Mouse (Mus musculus): Measurements from ENCODE around the gene Kansl1. TPM values are rescaled to one million over a fixed set of nuclear protein-coding genes. Genes with fewer than 3 reads are reported as not detected.

The Kansl1 gene
- polyA plus RNA-seq, 1 experiment from 2014 or later: 30.6 TPM

DNA sequence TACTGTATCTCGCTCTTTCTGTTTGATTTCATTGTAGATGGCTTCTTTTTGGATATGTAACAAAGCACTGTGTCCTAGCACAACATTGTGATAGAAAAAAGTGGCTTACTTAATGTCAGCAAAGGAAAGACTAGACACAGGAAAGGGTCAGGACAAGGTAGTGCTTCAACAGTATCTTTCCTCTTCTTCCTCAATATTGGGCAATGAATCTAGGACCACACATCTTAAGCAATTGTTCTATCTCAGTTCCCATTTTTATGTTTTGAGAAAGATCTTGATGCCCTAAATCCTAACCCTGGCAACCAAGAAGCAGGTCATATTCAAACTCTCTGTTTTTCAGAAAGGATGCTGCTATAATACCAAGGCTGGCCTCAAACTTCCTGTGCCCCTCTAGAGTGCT lies 81.4 kb downstream of the Kansl1 start:
- no peaks in the 10 kb centered on the region for H3K36me3 ChIP-seq
- H3K4me2 ChIP-seq (replicated peaks): no peak overlapping the region
- no peaks in the 10 kb centered on the region for H3K4me1 ChIP-seq
- no peak overlapping the region for H3K4me3 ChIP-seq
- H3K9ac ChIP-seq (replicated peaks): no peak overlapping the region
- 100% methylated on average over 1 of the region's 1 CpGs for WGBS
- no peak overlapping the region for H3K27ac ChIP-seq (replicated peaks)
- no peaks in the 10 kb centered on the region for H3K9me3 ChIP-seq
- no peaks in the 10 kb centered on the region for H3K27me3 ChIP-seq
- no peak for ATAC-seq (replicated peaks)

DNA sequence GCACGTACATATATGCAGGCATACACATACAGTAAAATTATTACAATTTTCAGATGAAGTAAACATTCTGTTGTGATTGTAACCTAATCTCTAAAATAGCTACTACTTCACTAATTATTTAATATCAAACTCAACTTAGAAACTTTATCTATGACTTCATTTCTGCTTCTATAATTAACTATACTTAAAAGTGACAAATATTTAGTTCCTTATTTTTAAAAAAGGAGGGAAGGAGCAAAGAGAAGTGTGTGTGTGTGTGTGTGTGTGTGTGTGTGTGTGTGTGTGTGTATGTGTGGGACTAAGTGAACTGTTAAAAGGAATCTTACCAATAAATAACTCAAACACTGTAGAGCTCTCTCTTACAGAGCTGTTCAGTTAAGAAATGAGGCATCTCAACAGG lies 82.1 kb downstream of the Kansl1 start:
- no peak overlapping the region for H3K27ac ChIP-seq (replicated peaks)
- no peaks in the 10 kb centered on the region for H3K4me1 ChIP-seq
- H3K36me3 ChIP-seq: no peaks in the 10 kb centered on the region
- H3K27me3 ChIP-seq: no peaks in the 10 kb centered on the region
- ATAC-seq (replicated peaks): no peak
- H3K9me3 ChIP-seq: no peaks in the 10 kb centered on the region
- no peak overlapping the region for H3K4me2 ChIP-seq (replicated peaks)
- no peak overlapping the region for H3K9ac ChIP-seq (replicated peaks)
- 100% methylated on average over 1 of the region's 1 CpGs for WGBS
- no peak overlapping the region for H3K4me3 ChIP-seq

DNA sequence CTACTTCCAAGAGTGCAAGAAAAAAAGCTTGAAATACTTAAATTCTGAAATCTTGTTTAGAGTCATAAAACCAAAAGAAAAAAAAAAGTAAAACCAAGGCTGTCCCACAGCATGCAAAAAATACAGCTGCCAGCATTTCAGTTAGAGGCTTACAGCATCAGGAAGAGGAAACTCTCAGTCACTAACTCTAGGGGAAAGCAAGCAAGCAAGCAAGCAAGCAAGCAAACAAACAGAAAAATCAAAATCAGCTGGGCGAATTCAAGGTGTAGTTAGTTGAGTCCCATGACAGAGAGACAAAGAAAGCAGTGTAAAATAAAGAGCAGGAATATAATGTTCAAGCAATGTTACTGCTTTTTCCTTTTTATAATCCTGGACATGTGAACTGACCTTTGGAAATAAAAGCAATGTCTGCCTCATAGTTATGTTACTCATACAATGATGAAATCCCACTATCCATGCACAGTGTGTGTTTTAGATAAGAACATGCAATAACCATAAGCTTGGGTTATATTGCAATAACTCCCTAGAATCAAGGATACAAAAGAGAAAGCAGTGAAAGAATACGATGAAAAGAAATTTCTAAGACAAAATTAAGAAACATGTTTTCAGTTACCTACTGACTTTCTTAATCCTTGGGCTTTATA lies 85.4 kb downstream of the Kansl1 start:
- H3K27me3 ChIP-seq: no peaks in the 10 kb centered on the region
- no peak for ATAC-seq (replicated peaks)
- no peak overlapping the region for H3K4me3 ChIP-seq
- no peaks in the 10 kb centered on the region for H3K36me3 ChIP-seq
- no peaks in the 10 kb centered on the region for H3K9me3 ChIP-seq
- no peaks in the 10 kb centered on the region for H3K4me1 ChIP-seq
- no peak overlapping the region for H3K9ac ChIP-seq (replicated peaks)
- WGBS: 90% methylated on average over 2 of the region's 2 CpGs
- H3K4me2 ChIP-seq (replicated peaks): no peak overlapping the region
- no peak overlapping the region for H3K27ac ChIP-seq (replicated peaks)

DNA sequence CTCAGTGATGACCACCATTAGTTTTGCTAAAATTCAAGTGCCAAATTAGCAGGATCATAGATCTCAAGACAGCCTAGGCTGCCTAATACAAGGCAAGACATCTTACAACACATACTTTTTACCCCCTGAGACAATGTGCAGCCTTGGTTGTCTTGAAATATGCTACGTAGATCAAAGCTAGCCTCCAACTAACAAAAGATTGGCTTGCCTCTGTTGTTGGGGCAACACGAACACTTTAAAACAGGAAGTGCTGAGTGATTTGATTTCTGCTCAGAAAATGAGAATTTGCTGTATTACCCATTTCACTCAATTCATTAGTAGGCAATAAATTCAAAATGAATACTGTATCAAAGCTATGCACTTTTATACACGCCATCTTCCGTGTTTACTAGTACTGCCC lies 86.8 kb downstream of the Kansl1 start:
- Histone ChIP-seq H3K27ac (replicated peaks) (no peak overlapping the region), H3K9me3 (no peaks in the 10 kb centered on the region), H3K27me3 (no peaks in the 10 kb centered on the region), H3K4me1 (no peaks in the 10 kb centered on the region), H3K4me2 (replicated peaks) (no peak overlapping the region), H3K9ac (replicated peaks) (no peak overlapping the region), H3K4me3 (no peak overlapping the region), H3K36me3 (no peaks in the 10 kb centered on the region)
- 87% methylated on average over 4 of the region's 4 CpGs for WGBS
- ATAC-seq (replicated peaks): no peak

DNA sequence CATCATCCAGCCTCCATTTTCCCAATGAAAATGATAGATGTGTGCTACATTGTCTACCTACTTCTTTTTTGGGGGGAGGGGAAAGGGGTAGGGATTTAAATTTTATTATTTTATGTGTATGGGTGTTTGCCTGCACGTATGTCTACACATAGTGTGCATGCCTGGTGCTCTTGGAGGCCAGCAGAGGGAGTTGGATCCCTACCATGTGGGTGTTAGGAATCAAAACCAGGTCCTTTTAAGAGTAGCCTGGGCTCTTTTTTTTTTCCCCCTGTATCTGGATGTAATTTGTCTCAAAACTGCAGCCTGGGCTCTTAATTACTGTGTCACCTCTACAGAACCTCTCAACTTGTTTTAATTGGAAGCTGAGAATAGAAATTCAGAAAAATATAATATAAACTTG lies 89.0 kb downstream of the Kansl1 start:
- Histone ChIP-seq H3K4me2 (replicated peaks) (no peak overlapping the region), H3K36me3 (peaks cover 4% of the 10 kb centered on the region; the same call in 1 of the 2 replicates), H3K27me3 (no peaks in the 10 kb centered on the region), H3K27ac (replicated peaks) (no peak overlapping the region), H3K4me1 (no peaks in the 10 kb centered on the region), H3K9ac (replicated peaks) (no peak overlapping the region), H3K9me3 (no peaks in the 10 kb centered on the region), H3K4me3 (no peak overlapping the region)
- ATAC-seq (replicated peaks): no peak
- 86% methylated on average over 1 of the region's 1 CpGs for WGBS

DNA sequence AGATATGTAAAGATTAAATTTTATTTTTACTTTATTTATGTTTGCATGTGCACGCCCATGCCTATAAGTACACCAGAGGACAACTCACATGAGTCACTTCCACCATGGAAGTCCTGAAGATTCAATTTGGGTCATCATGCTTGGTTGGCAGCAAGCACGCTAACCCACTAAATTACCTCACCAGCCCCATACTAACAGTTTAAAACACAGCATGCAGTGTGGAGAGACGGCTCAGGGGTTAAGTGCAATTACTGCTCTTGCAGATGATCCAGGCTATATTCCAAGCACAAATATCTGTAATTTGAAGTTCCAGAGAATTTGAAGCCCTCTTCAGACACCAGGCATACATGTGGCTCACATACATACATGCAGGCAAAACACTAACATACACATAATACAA lies 92.4 kb downstream of the Kansl1 start:
- WGBS: 90% methylated on average over 3 of the region's 3 CpGs
- H3K27me3 ChIP-seq: no peaks in the 10 kb centered on the region
- H3K4me3 ChIP-seq: no peak overlapping the region
- H3K36me3 ChIP-seq: peaks cover 9% of the 10 kb centered on the region; the same call in 1 of the 2 replicates
- no peaks in the 10 kb centered on the region for H3K4me1 ChIP-seq
- H3K27ac ChIP-seq (replicated peaks): no peak overlapping the region
- H3K9ac ChIP-seq (replicated peaks): no peak overlapping the region
- no peaks in the 10 kb centered on the region for H3K9me3 ChIP-seq
- no peak overlapping the region for H3K4me2 ChIP-seq (replicated peaks)
- no peak for ATAC-seq (replicated peaks)

DNA sequence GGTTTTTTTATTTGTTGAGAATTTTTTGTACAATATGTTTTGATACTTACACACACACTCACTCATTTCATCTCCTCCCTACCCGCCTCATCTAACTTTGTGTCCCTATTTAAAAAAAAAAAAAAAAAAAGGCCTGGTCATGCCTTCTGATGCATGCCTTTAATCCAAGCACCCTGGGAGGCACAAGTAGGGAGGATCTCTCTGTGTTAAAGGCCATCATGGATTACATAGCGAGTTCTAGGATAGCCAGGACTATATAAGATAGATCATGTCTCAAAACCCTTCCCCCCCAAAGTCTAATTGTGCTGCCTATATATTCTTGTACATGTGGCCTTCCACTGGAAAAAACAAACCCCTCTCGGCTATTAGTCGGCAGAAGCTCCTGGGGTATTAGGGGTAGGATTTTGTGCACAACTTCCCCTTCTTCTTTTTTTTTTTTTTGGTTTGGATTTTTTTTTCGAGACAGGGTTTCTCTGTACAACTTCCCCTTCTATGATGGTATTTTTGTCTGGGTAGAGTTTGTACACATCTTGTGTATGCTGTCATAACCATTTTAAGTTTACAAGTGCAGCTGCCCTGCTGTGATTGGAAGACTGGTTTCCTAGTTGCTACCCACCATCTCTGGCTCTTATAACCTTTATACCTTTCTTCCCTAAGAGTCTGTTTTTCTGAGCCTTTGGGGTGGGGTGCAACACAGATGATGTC lies 101.0 kb downstream of the Kansl1 start:
- WGBS: 91% methylated on average over 5 of the region's 5 CpGs
- H3K27me3 ChIP-seq: no peaks in the 10 kb centered on the region
- no peak overlapping the region for H3K4me2 ChIP-seq (replicated peaks)
- no peak overlapping the region for H3K27ac ChIP-seq (replicated peaks)
- H3K36me3 ChIP-seq: peaks cover 14% of the 10 kb centered on the region
- H3K4me3 ChIP-seq: no peak overlapping the region
- no peaks in the 10 kb centered on the region for H3K4me1 ChIP-seq
- ATAC-seq (replicated peaks): no peak
- no peaks in the 10 kb centered on the region for H3K9me3 ChIP-seq
- no peak overlapping the region for H3K9ac ChIP-seq (replicated peaks)

DNA sequence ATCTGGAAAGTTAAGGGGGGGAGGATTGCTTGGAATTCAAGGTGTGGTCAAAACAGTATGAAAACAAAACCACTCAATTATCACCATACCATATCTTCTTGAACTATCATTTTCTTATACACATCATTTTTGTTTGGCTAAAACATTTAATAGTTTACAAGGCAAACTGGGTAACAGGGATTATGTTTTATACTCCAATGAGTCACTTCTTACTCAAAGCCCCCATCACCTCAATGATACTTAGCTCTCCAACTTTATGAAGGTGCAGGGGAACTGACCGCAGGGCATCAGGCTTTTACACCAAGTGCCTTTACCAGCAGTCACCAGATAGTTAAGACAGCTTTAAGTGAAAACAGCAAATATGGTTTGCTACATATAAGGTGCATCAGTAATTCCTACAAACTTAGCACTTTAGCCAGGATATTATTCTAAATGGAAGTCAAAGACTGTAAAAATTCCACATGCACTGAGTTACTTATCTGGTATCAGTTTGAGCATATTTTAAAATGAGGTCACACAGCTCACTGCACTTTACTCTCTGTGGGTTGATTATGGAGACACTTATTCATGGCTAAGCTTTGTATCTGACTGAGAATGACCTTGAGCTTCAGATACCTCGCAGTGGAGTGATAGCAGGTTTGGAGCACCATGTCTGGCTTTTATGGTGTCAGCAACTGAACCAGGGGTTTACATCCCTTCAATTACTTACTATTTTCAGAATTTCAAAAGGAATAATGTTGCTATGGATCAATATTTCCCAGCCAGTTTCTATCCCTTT lies 104.6 kb downstream of the Kansl1 start:
- H3K4me1 ChIP-seq: no peaks in the 10 kb centered on the region

DNA sequence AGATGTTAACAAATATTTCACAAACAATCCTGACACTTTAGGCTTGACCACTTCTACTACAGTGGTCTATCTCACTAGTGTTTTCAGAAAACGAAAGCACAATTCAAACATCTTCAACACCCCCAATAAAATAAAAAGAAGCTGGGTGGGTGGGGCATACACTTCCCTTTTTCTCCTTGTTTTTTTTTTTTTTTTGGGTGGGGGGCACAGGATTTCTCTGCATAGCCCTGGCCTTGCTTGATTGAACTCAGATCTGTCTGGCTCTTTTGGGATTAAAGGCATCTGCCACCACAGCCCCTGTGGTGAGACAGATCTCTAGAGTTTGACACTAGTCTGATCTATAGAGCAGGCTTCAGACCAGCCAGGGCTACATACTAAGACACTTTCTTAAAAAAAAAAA lies 106.0 kb downstream of the Kansl1 start:
- Histone ChIP-seq H3K4me1 (no peaks in the 10 kb centered on the region), H3K4me2 (replicated peaks) (no peak overlapping the region), H3K27me3 (no peaks in the 10 kb centered on the region), H3K27ac (replicated peaks) (no peak overlapping the region), H3K4me3 (no peak overlapping the region), H3K9me3 (no peaks in the 10 kb centered on the region), H3K36me3 (peaks cover 13% of the 10 kb centered on the region; the same call in 1 of the 2 replicates), H3K9ac (replicated peaks) (no peak overlapping the region)
- 92% methylated on average over 1 of the region's 1 CpGs for WGBS
- ATAC-seq (replicated peaks): no peak

More for the DNA sequence above, 104.6 kb downstream of the Kansl1 start:
- peaks cover 13% of the 10 kb centered on the region; the same call in 1 of the 2 replicates for H3K36me3 ChIP-seq
- H3K27ac ChIP-seq (replicated peaks): no peak overlapping the region
- WGBS: 93% methylated on average over 2 of the region's 2 CpGs
- no peak overlapping the region for H3K4me3 ChIP-seq
- no peaks in the 10 kb centered on the region for H3K9me3 ChIP-seq
- no peak overlapping the region for H3K9ac ChIP-seq (replicated peaks)
- H3K4me2 ChIP-seq (replicated peaks): no peak overlapping the region
- no peaks in the 10 kb centered on the region for H3K27me3 ChIP-seq
- ATAC-seq (replicated peaks): no peak

DNA sequence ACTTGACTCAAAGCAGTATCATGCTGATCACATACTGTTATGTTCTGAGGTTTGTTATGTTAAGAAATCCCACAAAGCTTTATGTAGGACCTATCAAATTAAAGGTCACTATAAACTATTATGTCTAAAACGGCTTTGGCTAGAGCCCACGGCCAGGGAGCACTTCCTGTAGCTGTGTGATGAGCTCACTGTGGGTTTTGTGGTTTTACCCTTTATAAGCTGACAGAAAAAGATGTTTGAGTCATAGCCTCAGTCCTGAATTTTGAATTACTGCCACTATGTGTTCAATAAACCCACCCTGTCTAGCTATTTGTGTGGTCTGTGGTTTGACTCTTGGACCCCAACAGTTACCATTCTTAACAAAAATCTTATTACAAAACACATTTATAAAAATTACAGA lies 106.9 kb downstream of the Kansl1 start:
- peaks cover 12% of the 10 kb centered on the region for H3K36me3 ChIP-seq
- H3K4me3 ChIP-seq: no peak overlapping the region
- no peak overlapping the region for H3K9ac ChIP-seq (replicated peaks)
- no peaks in the 10 kb centered on the region for H3K9me3 ChIP-seq
- H3K27ac ChIP-seq (replicated peaks): no peak overlapping the region
- H3K4me2 ChIP-seq (replicated peaks): no peak overlapping the region
- H3K4me1 ChIP-seq: no peaks in the 10 kb centered on the region
- no peaks in the 10 kb centered on the region for H3K27me3 ChIP-seq
- no peak for ATAC-seq (replicated peaks)
- 77% methylated on average over 2 of the region's 2 CpGs for WGBS

DNA sequence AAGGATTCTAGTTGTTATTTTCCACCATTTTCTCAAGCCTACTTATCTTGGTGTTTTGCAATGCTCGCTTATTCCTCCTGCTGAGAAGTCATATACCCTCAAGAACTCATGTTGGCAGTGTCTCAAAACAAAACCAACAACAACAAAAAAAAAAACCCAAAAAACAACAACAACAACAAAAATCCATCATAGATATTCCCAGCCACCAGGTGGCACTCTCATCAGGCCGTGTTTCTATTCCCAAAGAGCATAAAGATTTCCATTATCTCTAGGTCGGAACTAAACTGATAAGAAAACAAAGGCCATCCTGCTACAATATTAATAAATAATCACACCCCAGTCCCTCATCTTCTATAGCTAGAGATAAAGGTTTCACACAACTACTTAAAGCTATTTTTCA lies 121.7 kb downstream of the Kansl1 start:
- 63% methylated on average over 3 of the region's 3 CpGs for WGBS
- no peak overlapping the region for H3K4me3 ChIP-seq
- H3K9me3 ChIP-seq: no peaks in the 10 kb centered on the region
- H3K36me3 ChIP-seq: peaks cover 62% of the 10 kb centered on the region
- no peak overlapping the region for H3K9ac ChIP-seq (replicated peaks)
- no peak for ATAC-seq (replicated peaks)
- H3K27ac ChIP-seq (replicated peaks): peak overlapping the region; percentile 53
- H3K4me1 ChIP-seq: no peaks in the 10 kb centered on the region
- no peak overlapping the region for H3K4me2 ChIP-seq (replicated peaks)
- no peaks in the 10 kb centered on the region for H3K27me3 ChIP-seq

DNA sequence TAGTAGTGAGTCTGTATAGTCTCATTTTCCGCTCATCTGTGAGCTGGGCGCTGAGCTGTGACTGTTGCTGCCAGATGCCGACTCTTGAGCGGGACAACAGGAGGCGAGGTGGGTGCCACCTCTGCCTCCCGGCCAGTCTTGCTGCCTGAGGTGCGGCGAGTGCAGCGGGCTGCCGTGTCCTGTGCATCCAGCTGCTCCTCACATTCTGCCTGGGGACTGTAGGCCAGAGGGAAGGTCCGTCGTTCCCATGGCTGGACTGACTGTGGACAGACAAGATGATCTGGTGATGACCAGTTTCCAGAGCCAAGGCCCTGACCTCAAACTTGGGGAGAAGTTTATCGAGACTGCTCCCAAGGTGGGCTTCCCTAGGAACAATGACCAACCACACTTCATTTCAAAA lies 133.7 kb downstream of the Kansl1 start:
- Histone ChIP-seq H3K9me3 (no peaks in the 10 kb centered on the region), H3K4me2 (replicated peaks) (no peak overlapping the region), H3K4me3 (no peak overlapping the region), H3K27me3 (no peaks in the 10 kb centered on the region), H3K9ac (replicated peaks) (no peak overlapping the region), H3K27ac (replicated peaks) (no peak overlapping the region), H3K4me1 (no peaks in the 10 kb centered on the region), H3K36me3 (peaks cover 76% of the 10 kb centered on the region)
- WGBS: 91% methylated on average over 13 of the region's 13 CpGs
- ATAC-seq (replicated peaks): no peak

Data from forebrain, embryonic 15.5 days (tissue).